Mouse (Mus musculus) E14TG2a.4 (cell line): ENCODE data around the gene 2300002M23Rik.

Experiments used
- H3K27me3 ChIP-seq: 2 replicates; pipeline ENCODE4 v1.6.1; 2014; ENCODE audit warnings: low read length, control low read depth; ENCODE audit not compliant: insufficient read depth
- H3K36me3 ChIP-seq: 2 replicates; pipeline ENCODE4 v1.6.1; 2014; ENCODE audit warnings: low read length, control low read depth; ENCODE audit not compliant: insufficient read depth
- H3K4me1 ChIP-seq: replicated peaks from 2 replicates; pipeline ENCODE4 v1.6.1; 2014; ENCODE audit warnings: low read depth, low read length, control low read depth
- H3K4me3 ChIP-seq: replicated peaks from 2 replicates; pipeline ENCODE4 v1.5.1; 2014; ENCODE audit warnings: mild to moderate bottlenecking, low read length
- H3K9me3 ChIP-seq: 2 replicates; pipeline ENCODE4 v1.6.1; 2014; ENCODE audit warnings: low read length, control low read depth
- CTCF ChIP-seq: conservative IDR thresholded peaks from 2 replicates; pipeline ENCODE4 v1.5.1; 2014; ENCODE audit warnings: low read length
- NANOG ChIP-seq: IDR thresholded peaks from 2 replicates; pipeline ENCODE4 v1.6.1; 2014; ENCODE audit warnings: borderline replicate concordance, low read length, mixed read lengths
- POU5F1 ChIP-seq: IDR thresholded peaks from 2 replicates; pipeline ENCODE4 v1.6.1; 2014; ENCODE audit warnings: low read length, borderline replicate concordance

The 2300002M23Rik gene

GRCm38 (mm10) chr17:35550871-35551270 is 16.4 kb upstream of the 2300002M23Rik start:
- H3K4me1 ChIP-seq: peaks cover 78% of the 10 kb centered on the region
- H3K36me3 ChIP-seq: peaks cover 8% of the 10 kb centered on the region; the same call in 1 of the 2 replicates
- TF ChIP-seq CTCF: no peak
- no peak for TF ChIP-seq NANOG
- H3K4me3 ChIP-seq: 0 out of 2 replicates have a peak overlapping the region, but pooled peaks have one; percentile 17
- H3K27me3 ChIP-seq: no peaks in the 10 kb centered on the region
- no peaks in the 10 kb centered on the region for H3K9me3 ChIP-seq

- TF ChIP-seq POU5F1: no peak
- no peak for TF ChIP-seq NANOG
- no peak for TF ChIP-seq CTCF
- no peaks in the 10 kb centered on the region for H3K9me3 ChIP-seq
- H3K4me1 ChIP-seq: peaks cover 76% of the 10 kb centered on the region
- H3K27me3 ChIP-seq: no peaks in the 10 kb centered on the region
- peaks cover 17% of the 10 kb centered on the region; the same call in 1 of the 2 replicates for H3K36me3 ChIP-seq
- H3K4me3 ChIP-seq: 0 out of 2 replicates have a peak within 1 kb of the TSS, but pooled peaks have one; percentile 17
Measured at GRCm38 (mm10) chr17:35551881-35552414, 15.3 kb upstream of the 2300002M23Rik start, which contains the start of gene Cdsn. Gene Cdsn (plus strand): TSS chr17:35552128.

GRCm38 (mm10) chr17:35554321-35554720 is 12.9 kb upstream of the 2300002M23Rik start:
- TF ChIP-seq NANOG (no peak), CTCF (no peak), POU5F1 (no peak)
- Histone ChIP-seq H3K36me3 (peaks cover 17% of the 10 kb centered on the region; the same call in 1 of the 2 replicates), H3K9me3 (no peaks in the 10 kb centered on the region), H3K27me3 (no peaks in the 10 kb centered on the region), H3K4me1 (peaks cover 73% of the 10 kb centered on the region), H3K4me3 (peak overlapping the region; percentile 85)

- no peaks in the 10 kb centered on the region for H3K27me3 ChIP-seq
- peaks cover 17% of the 10 kb centered on the region; the same call in 1 of the 2 replicates for H3K36me3 ChIP-seq
- H3K4me3 ChIP-seq: peak overlapping the region; percentile 85
- TF ChIP-seq POU5F1 (no peak), CTCF (no peak), NANOG (no peak)
- H3K9me3 ChIP-seq: no peaks in the 10 kb centered on the region
- peaks cover 67% of the 10 kb centered on the region for H3K4me1 ChIP-seq
Measured at GRCm38 (mm10) chr17:35554761-35555397, 12.4 kb upstream of the 2300002M23Rik start.

- Histone ChIP-seq H3K27me3 (no peaks in the 10 kb centered on the region), H3K4me1 (peaks cover 54% of the 10 kb centered on the region), H3K36me3 (peaks cover 17% of the 10 kb centered on the region; the same call in 1 of the 2 replicates), H3K4me3 (peak overlapping the region; percentile 85), H3K9me3 (no peaks in the 10 kb centered on the region)
- no peak for TF ChIP-seq NANOG
Measured at GRCm38 (mm10) chr17:35556186-35556765, 11.0 kb upstream of the 2300002M23Rik start.

GRCm38 (mm10) chr17:35556812-35557211 is 10.4 kb upstream of the 2300002M23Rik start:
- TF ChIP-seq POU5F1 (no peak), CTCF (peak; percentile 99), NANOG (no peak)
- H3K27me3 ChIP-seq: no peaks in the 10 kb centered on the region

DNA sequence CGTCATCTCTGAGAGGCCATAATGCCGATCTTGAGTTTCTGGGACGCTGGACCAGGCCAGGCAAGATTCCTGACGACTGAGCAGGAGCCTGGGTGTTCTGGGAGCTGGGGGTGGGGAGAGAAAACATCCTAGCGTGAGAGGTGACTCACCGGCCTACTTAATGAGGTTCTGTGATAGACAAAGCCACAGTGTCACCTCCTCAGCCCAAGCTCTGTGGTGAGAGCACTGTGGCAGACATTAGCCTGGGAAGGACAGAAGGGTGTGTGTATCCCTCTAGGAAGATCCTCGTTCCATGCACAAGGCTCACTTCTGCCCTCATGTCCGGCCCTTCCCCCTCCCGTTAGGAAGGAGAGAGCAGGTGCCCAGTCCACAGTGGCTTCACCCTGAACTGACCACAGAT is 9.9 kb upstream of the 2300002M23Rik start:
- H3K4me3 ChIP-seq: no peak overlapping the region

More at GRCm38 (mm10) chr17:35556812-35557211, 10.4 kb upstream of the 2300002M23Rik start:
- Histone ChIP-seq H3K36me3 (peaks cover 17% of the 10 kb centered on the region; the same call in 1 of the 2 replicates), H3K9me3 (no peaks in the 10 kb centered on the region), H3K4me3 (no peak overlapping the region), H3K4me1 (peaks cover 49% of the 10 kb centered on the region)

DNA sequence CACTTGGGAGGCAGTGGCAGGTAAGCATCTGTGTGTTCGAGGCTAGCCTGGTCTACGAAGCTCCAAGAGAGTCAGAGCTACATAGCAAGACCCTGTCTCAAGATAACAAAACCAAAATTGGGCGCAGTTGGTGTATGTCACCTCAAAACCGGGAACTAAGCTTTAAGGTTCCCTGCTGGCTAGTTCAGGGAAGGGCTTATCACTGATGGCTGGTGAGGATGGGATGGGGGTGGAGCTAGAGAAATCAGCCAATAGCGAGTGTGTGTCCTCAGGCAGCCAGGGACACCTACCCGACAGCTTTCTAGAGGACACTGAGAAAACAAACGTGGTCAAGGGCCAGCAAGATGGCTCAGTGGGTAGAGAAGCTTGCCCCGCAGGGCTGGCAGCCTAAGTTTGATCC is 9.0 kb upstream of the 2300002M23Rik start:
- Histone ChIP-seq H3K9me3 (no peaks in the 10 kb centered on the region), H3K4me1 (peaks cover 45% of the 10 kb centered on the region), H3K27me3 (no peaks in the 10 kb centered on the region), H3K36me3 (peaks cover 13% of the 10 kb centered on the region; the same call in 1 of the 2 replicates), H3K4me3 (no peak overlapping the region)
- TF ChIP-seq POU5F1 (no peak), NANOG (no peak), CTCF (no peak)

More for the DNA sequence above, 9.9 kb upstream of the 2300002M23Rik start:
- TF ChIP-seq POU5F1: no peak
- no peak for TF ChIP-seq NANOG
- TF ChIP-seq CTCF: no peak
- Histone ChIP-seq H3K9me3 (no peaks in the 10 kb centered on the region), H3K4me1 (peaks cover 45% of the 10 kb centered on the region), H3K36me3 (peaks cover 17% of the 10 kb centered on the region; the same call in 1 of the 2 replicates), H3K27me3 (no peaks in the 10 kb centered on the region)
